Mouse (Mus musculus) MEL (cell line): ENCODE measurements around the gene Papola.

ENCODE experiments used
- CTCF ChIP-seq, 3 experiments: IDR thresholded peaks in 2 of 3; conservative IDR thresholded peaks in 1 of 3; 2 replicates each; pipeline ENCODE4 v1.5.1; 2011 to 2012; ENCODE audit warnings: low read length in 3 of 3, low read depth in 2 of 3, mild to moderate bottlenecking in 2 of 3, improper control_type of control experiment in 1 of 3, inconsistent platforms in 1 of 3, mixed read lengths in 1 of 3, moderate library complexity in 1 of 3; ENCODE audit not compliant: control insufficient read depth in 1 of 3, insufficient read depth in 1 of 3, poor library complexity in 1 of 3, severe bottlenecking in 1 of 3
- EP300 ChIP-seq, 2 experiments: IDR thresholded peaks; 2 replicates each; pipeline ENCODE4 v1.6.1; 2011; ENCODE audit warnings: improper control_type of control experiment in 2 of 2, low read length in 2 of 2, low read depth in 1 of 2, mild to moderate bottlenecking in 1 of 2
- HCFC1 ChIP-seq: IDR thresholded peaks from 2 replicates; pipeline ENCODE4 v1.6.1; 2012; ENCODE audit warnings: low read depth, mild to moderate bottlenecking, inconsistent platforms, low read length, improper control_type of control experiment, moderate library complexity
- MAFK ChIP-seq: IDR thresholded peaks from 2 replicates; pipeline ENCODE4 v1.6.1; 2011; ENCODE audit warnings: low read depth, mild to moderate bottlenecking, low read length, improper control_type of control experiment, borderline replicate concordance
- MXI1 ChIP-seq: IDR thresholded peaks from 2 replicates; pipeline ENCODE4 v1.6.1; 2011; ENCODE audit warnings: mild to moderate bottlenecking, low read depth, low read length, improper control_type of control experiment
- POLR2A ChIP-seq, 2 experiments: IDR thresholded peaks; 2 replicates each; pipeline ENCODE4 v1.6.1; 2011 to 2012; ENCODE audit warnings: low read length in 2 of 2, mild to moderate bottlenecking in 2 of 2, control low read depth in 1 of 2, improper control_type of control experiment in 1 of 2, low read depth in 1 of 2, moderate library complexity in 1 of 2; ENCODE audit not compliant: control insufficient read depth in 1 of 2, insufficient read depth in 1 of 2, poor library complexity in 1 of 2
- USF1 ChIP-seq: IDR thresholded peaks from 2 replicates; pipeline ENCODE4 v1.6.1; 2014; ENCODE audit warnings: low read depth, mild to moderate bottlenecking, inconsistent platforms, low read length, improper control_type of control experiment, moderate library complexity

GRCm38 (mm10) chr12:105835571-105835970 is 51.1 kb downstream of the Papola start:
- TF ChIP-seq USF1 (no peak), MXI1 (no peak), HCFC1 (no peak), EP300 (IDR thresholded peaks at IDR 0.05; ENCODE audit: low read depth in 1 of 2, low read length in 2 of 2) (no peak), POLR2A (IDR thresholded peaks at IDR 0.05; ENCODE audit: control insufficient read depth in 1 of 2, insufficient read depth in 1 of 2, low read depth in 1 of 2, low read length in 2 of 2, poor library complexity in 1 of 2) (no peak), CTCF (IDR thresholded peaks at IDR 0.05 in 2 of 3, conservative IDR thresholded peaks at IDR 0.05 in 1 of 3; ENCODE audit: control insufficient read depth in 1 of 3, insufficient read depth in 1 of 3, low read depth in 2 of 3, low read length in 3 of 3, poor library complexity in 1 of 3, severe bottlenecking in 1 of 3) (no peak), MAFK (no peak)
